Mouse (Mus musculus) olfactory bulb, adult 2 months (tissue): ENCODE measurements at regions not wholly inside any gene's neighbourhood (a gene's known extent, or its start where the extent isn't known, plus 50 kb on each side); places are given as distances from the start of the nearest gene placed in this dataset.

Experiments used
- CTCF ChIP-seq: fragments of 200-500 bp; IDR thresholded peaks from 2 replicates; pipeline ENCODE4 v1.5.1; 2012; ENCODE audit warnings: low read depth, mild to moderate bottlenecking, low read length, moderate library complexity; ENCODE audit not compliant: insufficient read depth
- POLR2A ChIP-seq: fragments of 200-500 bp; IDR thresholded peaks from 2 replicates; pipeline ENCODE4 v1.6.1; 2012; ENCODE audit warnings: mild to moderate bottlenecking, low read depth, low read length, moderate library complexity; ENCODE audit not compliant: insufficient read depth

DNA sequence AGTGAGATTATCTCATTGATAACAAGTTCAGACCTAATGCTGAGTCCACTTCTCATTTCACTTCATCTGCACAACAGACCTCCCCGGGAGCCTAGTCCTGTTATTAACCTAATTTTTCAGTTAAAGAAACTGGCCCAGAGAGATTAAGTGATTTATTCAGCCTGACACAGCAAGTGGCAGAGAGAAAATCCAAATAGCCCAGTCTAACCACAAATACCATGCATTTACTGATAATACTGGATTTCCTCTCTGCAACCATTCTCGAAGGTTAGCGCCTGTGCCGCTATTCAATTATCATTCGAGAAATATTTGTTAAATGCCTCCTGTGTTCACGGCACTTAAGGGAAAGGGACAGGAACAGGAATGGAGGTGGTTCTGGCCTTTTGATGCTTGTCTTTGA, 303.5 kb upstream of the Atp2b1 start:
- TF ChIP-seq CTCF (no peak), POLR2A (no peak)
